Mouse (Mus musculus) CH12.LX (cell line): ENCODE measurements around the gene Gja5.

Source experiments
- BHLHE40 ChIP-seq: IDR thresholded peaks from 2 replicates; pipeline ENCODE4 v1.6.1; 2011; ENCODE audit warnings: mild to moderate bottlenecking, low read depth, low read length, improper control_type of control experiment
- CHD2 ChIP-seq: IDR thresholded peaks from 2 replicates; pipeline ENCODE4 v1.6.1; 2011; ENCODE audit warnings: low read length, improper control_type of control experiment
- CTCF ChIP-seq, 2 experiments: IDR thresholded peaks in 1 of 2; conservative IDR thresholded peaks in 1 of 2; 2 replicates each; pipeline ENCODE4 v1.5.1; 2011 to 2012; ENCODE audit warnings: low read depth in 2 of 2, low read length in 2 of 2, improper control_type of control experiment in 1 of 2, inconsistent platforms in 1 of 2, mild to moderate bottlenecking in 1 of 2, moderate library complexity in 1 of 2
- ELF1 ChIP-seq: IDR thresholded peaks from 2 replicates; pipeline ENCODE4 v1.6.1; 2014; ENCODE audit warnings: low read depth, mild to moderate bottlenecking, inconsistent platforms, low read length, improper control_type of control experiment
- EP300 ChIP-seq: IDR thresholded peaks from 2 replicates; pipeline ENCODE4 v1.6.1; 2011; ENCODE audit warnings: low read length, improper control_type of control experiment
- IRF4 ChIP-seq: IDR thresholded peaks from 2 replicates; pipeline ENCODE4 v1.6.1; 2014; ENCODE audit warnings: low read depth, mild to moderate bottlenecking, inconsistent platforms, low read length, improper control_type of control experiment
- MEF2A ChIP-seq: IDR thresholded peaks from 2 replicates; pipeline ENCODE4 v1.6.1; 2014; ENCODE audit warnings: low read depth, mild to moderate bottlenecking, inconsistent platforms, low read length, improper control_type of control experiment, borderline replicate concordance
- POLR2A ChIP-seq: IDR thresholded peaks from 2 replicates; pipeline ENCODE4 v1.6.1; 2011; ENCODE audit warnings: low read depth, mild to moderate bottlenecking, improper control_type of control experiment, low read length
- POLR2AphosphoS2 ChIP-seq: IDR thresholded peaks from 2 replicates; pipeline ENCODE4 v1.6.1; 2011; ENCODE audit warnings: low read depth, low read length, improper control_type of control experiment
- RAD21 ChIP-seq: IDR thresholded peaks from 2 replicates; pipeline ENCODE4 v1.6.1; 2011; ENCODE audit warnings: low read depth, mild to moderate bottlenecking, low read length, improper control_type of control experiment, moderate library complexity
- RCOR1 ChIP-seq: conservative IDR thresholded peaks from 2 replicates; pipeline ENCODE4 v1.6.1; 2012; ENCODE audit warnings: low read depth, mild to moderate bottlenecking, inconsistent platforms, low read length, improper control_type of control experiment
- SIN3A ChIP-seq: IDR thresholded peaks from 2 replicates; pipeline ENCODE4 v1.6.1; 2012; ENCODE audit warnings: low read length, improper control_type of control experiment, inconsistent platforms
- ZNF384 ChIP-seq: IDR thresholded peaks from 2 replicates; pipeline ENCODE4 v1.6.1; 2012; ENCODE audit warnings: low read depth, low read length, improper control_type of control experiment, inconsistent platforms

DNA sequence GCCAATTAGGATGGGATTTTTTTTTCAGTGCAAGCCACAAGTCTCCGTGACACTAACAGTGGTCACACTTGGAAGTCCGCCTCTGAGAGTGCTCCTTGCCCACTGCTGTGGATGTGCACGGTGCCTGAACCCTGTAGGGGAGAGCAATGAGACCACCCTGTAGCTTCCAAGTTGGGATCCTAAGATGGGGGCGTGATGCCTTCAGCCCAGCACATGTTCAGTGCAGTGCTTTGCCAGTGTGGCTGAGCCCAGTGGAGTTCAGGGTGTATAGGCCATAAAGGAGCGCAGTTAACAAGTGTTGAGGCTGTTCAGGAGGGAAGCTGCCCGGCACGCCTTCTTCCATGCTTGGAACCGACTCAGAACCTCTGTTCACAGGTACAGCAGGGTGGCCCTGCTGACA lies 35.9 kb upstream of the Gja5 start:
- no peak for TF ChIP-seq CTCF (conservative IDR thresholded peaks at IDR 0.05 in 1 of 2, IDR thresholded peaks at IDR 0.05 in 1 of 2; ENCODE audit: low read depth in 2 of 2, low read length in 2 of 2)
- TF ChIP-seq POLR2AphosphoS2 = no peak
- TF ChIP-seq POLR2A = no peak
- TF ChIP-seq RAD21 = no peak
- no peak for TF ChIP-seq SIN3A
- TF ChIP-seq ELF1 = no peak
- TF ChIP-seq ZNF384 = no peak
- TF ChIP-seq EP300 = no peak
- no peak for TF ChIP-seq MEF2A
- TF ChIP-seq CHD2 = no peak
- TF ChIP-seq RCOR1 = no peak
- TF ChIP-seq IRF4 = no peak
- no peak for TF ChIP-seq BHLHE40
